Mouse (Mus musculus): ENCODE data around the gene Ptar1. TPM values are rescaled to one million over a fixed set of nuclear protein-coding genes. Genes with fewer than 3 reads are reported as not detected.

Ptar1 gene
- polyA plus RNA-seq (2017; shearing (Covaris generic)): 1 to 10 TPM; 7.6 to 8.6 TPM

DNA sequence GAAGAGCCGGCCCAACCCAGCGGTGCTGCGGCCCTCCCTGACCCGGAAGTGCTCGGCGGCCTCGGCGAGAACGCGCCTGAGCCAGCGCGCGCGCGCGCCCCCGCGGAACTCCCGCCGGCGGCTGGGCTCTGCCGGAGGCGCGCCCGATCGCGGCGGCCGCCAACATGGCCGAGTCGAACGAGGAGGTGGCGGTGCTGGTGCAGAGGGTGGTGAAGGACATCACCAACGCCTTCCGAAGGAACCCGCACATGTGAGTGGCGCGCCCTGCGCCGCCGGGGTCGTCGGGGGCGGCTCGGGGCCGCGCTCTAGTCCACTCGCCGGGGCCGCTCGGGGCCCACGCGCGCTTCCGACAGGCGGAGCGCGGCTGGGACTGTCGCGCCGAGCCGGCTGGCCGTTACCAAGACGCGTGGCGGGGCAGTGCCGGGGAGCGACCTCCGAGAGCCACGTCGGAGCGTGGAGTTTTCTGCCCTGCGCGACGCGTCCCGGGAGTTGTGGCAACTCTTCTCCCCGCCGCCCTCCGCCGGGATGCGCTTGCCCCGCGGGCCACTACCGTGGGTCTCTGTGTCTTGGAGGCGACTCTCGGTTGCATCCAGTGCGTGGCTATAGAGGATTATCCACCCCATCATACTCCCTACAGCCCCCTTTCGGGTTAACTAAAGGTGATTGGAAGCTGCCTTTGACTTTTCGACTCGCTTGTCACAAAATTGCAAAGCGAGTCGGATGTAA, at the start of gene Ptar1:
Gene Ptar1 (plus strand): TSS at position 134 of the 726 bp plus-strand sequence.

DNA sequence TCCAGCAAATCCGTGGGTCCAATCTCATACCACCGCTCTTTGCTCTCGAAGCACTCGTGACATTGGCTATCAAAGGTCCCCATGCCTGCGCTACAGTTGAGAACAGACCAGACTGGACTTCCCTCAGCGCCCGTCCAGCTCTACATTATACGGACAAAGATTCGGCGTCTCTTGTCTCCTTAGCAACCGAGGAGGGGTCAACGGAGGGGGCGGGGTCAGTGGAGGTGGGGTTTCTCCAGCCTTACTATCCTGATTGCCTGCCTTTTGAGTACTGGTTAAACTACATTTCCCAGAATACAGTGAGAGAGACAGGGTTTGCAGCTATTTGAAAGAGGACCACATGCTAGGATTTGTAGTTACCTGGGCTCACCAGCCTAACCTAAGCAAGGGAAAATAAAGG, 34.6 kb upstream of the Ptar1 start, which contains the start of gene 1700028P14Rik:
Gene 1700028P14Rik (minus strand): TSS at position 169 of the 400 bp plus-strand sequence.

DNA sequence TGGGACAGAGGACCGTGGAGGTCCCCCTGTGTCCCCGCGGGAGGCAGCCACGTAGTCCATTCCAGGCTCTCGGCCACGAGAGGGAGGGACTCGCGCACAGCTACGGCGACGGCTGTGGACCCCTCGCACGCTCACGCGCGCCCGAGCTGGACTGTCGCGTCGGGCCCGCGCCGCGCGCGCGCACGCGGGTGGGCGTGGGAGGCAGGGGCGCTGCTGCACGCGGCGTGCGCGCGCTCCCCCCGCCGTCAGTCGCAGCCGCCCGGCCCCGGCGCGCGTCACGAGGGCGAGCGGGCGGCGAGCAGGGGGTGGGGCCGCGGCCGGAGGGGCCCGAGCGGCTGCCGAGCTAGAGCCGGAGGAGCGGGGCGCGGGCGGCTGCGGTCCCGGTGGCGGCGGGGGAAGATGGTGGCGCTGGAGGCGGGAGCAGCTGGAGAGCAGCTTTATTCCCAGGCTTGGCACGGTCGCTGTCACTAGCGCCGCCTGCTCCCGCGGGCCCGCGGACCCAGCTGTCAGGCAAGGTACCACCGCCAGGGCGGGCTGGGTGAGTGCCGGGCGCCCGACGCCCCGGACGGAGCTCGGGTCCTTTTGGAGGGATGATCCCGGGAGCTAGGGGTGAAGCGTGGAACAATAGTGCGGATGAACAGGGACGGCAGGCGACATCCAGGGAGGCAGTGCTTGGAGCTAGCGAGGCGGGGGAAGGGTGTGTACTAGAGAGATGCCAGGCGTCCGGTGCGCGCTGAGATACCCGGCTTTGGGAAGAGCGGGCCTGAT, 71.5 kb downstream of the Ptar1 start, which contains the start of gene Apba1:
Gene Apba1 (plus strand): TSS at position 334 of the 768 bp plus-strand sequence.

Other genes with a start within 250 kb of the Ptar1 start
- not detected for gene Mamdc2, start 239.0 kb upstream of the Ptar1 start, polyA plus RNA-seq (2017; shearing (Covaris generic))
- gene 1700028P14Rik, start 34.6 kb upstream of the Ptar1 start, polyA plus RNA-seq (2017; shearing (Covaris generic)): not detected
- under 1 TPM in 1 of 2 experiments, not detected in 1; 0.10 TPM for gene Apba1, start 71.5 kb downstream of the Ptar1 start, polyA plus RNA-seq (2017; shearing (Covaris generic))